Mouse (Mus musculus) layer of hippocampus, adult 2 months (tissue): ENCODE data around the gene Timp2. TPM values are rescaled to one million over a fixed set of nuclear protein-coding genes. Genes with fewer than 3 reads are reported as not detected.

Experiments
- DNase-seq, 2 experiments: peaks; one replicate each; pipeline ENCODE4 v3.0.0; 2022; ENCODE audit warnings: low spot score in 2 of 2
- H3K27ac ChIP-seq: fragments of 200-600 bp; 2 replicates; pipeline ENCODE4 v1.8.1; 2022
- H3K4me3 ChIP-seq: fragments of 200-600 bp; 2 replicates; pipeline ENCODE4 v1.8.1; 2022; ENCODE audit warnings: mild to moderate bottlenecking
- CTCF ChIP-seq: fragments of 200-600 bp; conservative IDR thresholded peaks from 2 replicates; pipeline ENCODE4 v1.8.1; 2022; ENCODE audit warnings: antibody characterized with exemption, mild to moderate bottlenecking, moderate library complexity
- total RNA-seq, 2 experiments: library from RNA; stranded (reverse); gene quantifications; 2 replicates each; pipeline ENCODE4 v1.2.3; 2021

Timp2 gene
- total RNA-seq, 2 experiments from 2014 or later, result 168 to 196 TPM

DNA sequence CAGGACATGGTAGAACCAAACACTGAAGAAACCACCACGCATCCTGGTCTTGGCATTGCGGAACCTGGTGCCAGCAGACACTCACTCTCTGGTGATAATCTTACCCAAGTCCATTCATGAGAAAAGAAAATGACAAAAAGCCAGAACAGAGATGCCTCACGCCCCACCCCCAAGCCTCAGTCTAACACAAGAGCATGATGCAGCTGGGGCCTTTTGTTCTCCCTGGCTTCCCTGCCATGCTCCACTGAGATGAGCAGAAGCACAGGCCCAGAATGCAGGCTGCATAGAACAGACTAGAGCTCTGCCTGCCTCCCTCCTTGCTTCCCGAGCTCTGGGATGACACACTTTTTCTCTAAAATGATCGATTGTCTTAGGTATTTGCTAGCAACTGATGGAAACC, 92.4 kb downstream of the Timp2 start:
- Histone ChIP-seq H3K27ac (peak overlapping the region; percentile 76), H3K4me3 (no peak overlapping the region)
- DNase-seq, result peak; percentile 58 to 70
- no peak for TF ChIP-seq CTCF

- Histone ChIP-seq H3K4me3 (no peak overlapping the region), H3K27ac (no peak overlapping the region)
- no peak for TF ChIP-seq CTCF
- DNase-seq, result no peak
These were observed 95.5 kb downstream of the Timp2 start for GRCm38 (mm10) chr11:118260081-118260480.

DNA sequence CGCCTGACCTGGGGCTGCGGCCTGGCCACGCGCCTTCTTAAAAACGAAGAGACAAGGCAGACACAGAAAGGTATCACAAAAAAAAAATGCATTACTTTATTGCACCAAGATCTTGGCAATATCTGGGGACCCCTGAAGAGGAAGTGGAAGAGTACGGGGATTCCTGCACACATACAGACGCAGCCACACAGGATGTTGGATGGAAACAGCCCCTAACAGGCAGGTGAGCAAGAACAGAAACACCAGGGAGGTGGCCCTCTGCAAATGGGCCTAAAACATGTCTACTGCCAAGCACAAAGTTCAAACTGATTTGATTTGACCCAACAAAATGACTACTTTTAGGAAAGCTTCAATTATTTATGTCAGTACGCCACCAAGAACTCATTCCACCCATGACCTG, 96.0 kb downstream of the Timp2 start:
- no peak overlapping the region for H3K4me3 ChIP-seq
- H3K27ac ChIP-seq, result no peak overlapping the region
- no peak for DNase-seq
- no peak for TF ChIP-seq CTCF

DNA sequence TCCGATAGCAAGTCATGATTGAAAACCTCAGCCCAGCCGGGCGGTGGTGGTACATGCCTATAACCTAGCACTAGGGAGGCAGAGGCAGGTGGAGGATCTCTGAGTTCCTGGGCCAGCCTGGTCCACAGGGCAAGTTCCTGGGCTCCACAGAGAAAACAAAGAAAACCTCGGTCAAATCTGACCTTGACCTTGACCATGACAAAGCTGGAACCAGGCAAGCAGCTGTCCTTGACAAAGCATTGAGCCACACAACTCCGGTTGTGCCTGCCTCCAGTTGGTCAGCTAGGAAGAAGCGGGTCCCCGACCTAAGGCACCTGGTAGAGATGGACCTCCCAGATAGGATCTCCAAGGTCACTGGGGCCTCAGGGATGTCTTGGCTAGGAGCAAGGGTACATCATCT, 99.2 kb downstream of the Timp2 start:
- no peak for DNase-seq
- TF ChIP-seq CTCF, result no peak
- Histone ChIP-seq H3K4me3 (no peak overlapping the region), H3K27ac (no peak overlapping the region)

GRCm38 (mm10) chr11:118254159-118254951, 101.2 kb downstream of the Timp2 start:
- no peak for TF ChIP-seq CTCF
- Histone ChIP-seq H3K27ac (peak overlapping the region; percentile 88), H3K4me3 (no peak overlapping the region)
- peak; percentile 71 to 80 for DNase-seq

GRCm38 (mm10) chr11:118253447-118254158, 101.9 kb downstream of the Timp2 start:
- Histone ChIP-seq H3K4me3 (no peak overlapping the region), H3K27ac (peak overlapping the region; percentile 88)
- DNase-seq, result no peak
- no peak for TF ChIP-seq CTCF

Other genes starting within 250 kb of the Timp2 start
- gene Dnah17, start 225.1 kb downstream of the Timp2 start, total RNA-seq, result under 1 TPM; 0.07 to 0.15 TPM
- gene Cyth1, start 107.1 kb downstream of the Timp2 start, total RNA-seq, result 100 to 1,000 TPM; 101 to 108 TPM
- 10 to 100 TPM; 26.5 to 28.5 TPM for gene Usp36, start 65.5 kb downstream of the Timp2 start, total RNA-seq
- 1 to 10 TPM; 1.1 to 1.6 TPM for gene Cep295nl, start 13.2 kb downstream of the Timp2 start, total RNA-seq
- gene Lgals3bp, start 46.4 kb upstream of the Timp2 start, total RNA-seq, result 10 to 100 TPM; 17.8 to 18.3 TPM
- 10 to 100 TPM; 38.0 to 40.5 TPM for gene Cant1, start 63.3 kb upstream of the Timp2 start, total RNA-seq
- 1 to 10 TPM; 3.0 to 3.9 TPM for gene C1qtnf1, start 72.5 kb upstream of the Timp2 start, total RNA-seq
- gene Engase, start 121.1 kb upstream of the Timp2 start, total RNA-seq, result 10 to 100 TPM; 14.8 TPM